Mouse (Mus musculus) MEL (cell line): ENCODE data around the gene Pemt.

Experiments
- CTCF ChIP-seq, 3 experiments: IDR thresholded peaks in 2 of 3; conservative IDR thresholded peaks in 1 of 3; 2 replicates each; pipeline ENCODE4 v1.5.1; 2011 to 2012; ENCODE audit warnings: low read length in 3 of 3, low read depth in 2 of 3, mild to moderate bottlenecking in 2 of 3, improper control_type of control experiment in 1 of 3, inconsistent platforms in 1 of 3, mixed read lengths in 1 of 3, moderate library complexity in 1 of 3; ENCODE audit not compliant: control insufficient read depth in 1 of 3, insufficient read depth in 1 of 3, poor library complexity in 1 of 3, severe bottlenecking in 1 of 3
- E2F4 ChIP-seq: IDR thresholded peaks from 2 replicates; pipeline ENCODE4 v1.6.1; 2011; ENCODE audit warnings: low read depth, low read length, improper control_type of control experiment, borderline replicate concordance
- MAX ChIP-seq: IDR thresholded peaks from 2 replicates; pipeline ENCODE4 v1.6.1; 2011; ENCODE audit warnings: low read length, improper control_type of control experiment
- POLR2A ChIP-seq, 2 experiments: IDR thresholded peaks; 2 replicates each; pipeline ENCODE4 v1.6.1; 2011 to 2012; ENCODE audit warnings: low read length in 2 of 2, mild to moderate bottlenecking in 2 of 2, control low read depth in 1 of 2, improper control_type of control experiment in 1 of 2, low read depth in 1 of 2, moderate library complexity in 1 of 2; ENCODE audit not compliant: control insufficient read depth in 1 of 2, insufficient read depth in 1 of 2, poor library complexity in 1 of 2
- ZC3H11A ChIP-seq: IDR thresholded peaks from 2 replicates; pipeline ENCODE4 v1.6.1; 2012; ENCODE audit warnings: low read depth, mild to moderate bottlenecking, inconsistent platforms, low read length, improper control_type of control experiment
- ZKSCAN1 ChIP-seq: IDR thresholded peaks from 2 replicates; pipeline ENCODE4 v1.6.1; 2012; ENCODE audit warnings: low read depth, mild to moderate bottlenecking, inconsistent platforms, low read length, improper control_type of control experiment, moderate library complexity

DNA sequence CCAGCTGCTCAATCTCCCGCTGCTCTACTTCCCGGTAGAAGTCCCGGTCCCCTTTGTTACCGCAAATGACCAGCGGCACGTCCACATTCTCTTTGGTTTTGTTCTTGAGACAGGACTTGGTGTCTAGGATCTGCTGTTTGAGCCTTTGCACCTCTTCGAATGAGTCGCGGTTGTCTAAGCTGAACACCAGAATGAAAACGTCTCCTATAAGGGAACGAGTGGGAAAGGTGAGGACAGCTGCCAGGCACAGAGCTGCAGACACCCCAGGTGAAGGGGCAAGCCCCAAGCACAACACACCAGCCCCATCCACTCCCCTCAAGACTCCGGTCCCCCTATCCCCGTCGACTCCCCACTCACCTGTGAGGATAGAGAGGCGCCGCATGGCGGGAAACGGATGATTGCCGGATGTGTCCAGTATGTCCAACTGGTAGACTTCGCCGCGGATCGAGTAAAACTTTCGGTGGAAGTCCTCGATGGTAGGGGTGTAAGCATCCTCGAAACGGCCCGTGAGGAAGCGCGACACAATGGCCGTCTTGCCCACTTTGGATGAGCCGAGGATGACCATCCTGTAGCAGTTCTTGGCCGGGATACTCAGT is 82.0 kb downstream of the Pemt start:
- TF ChIP-seq ZC3H11A = no peak
- TF ChIP-seq CTCF (IDR thresholded peaks at IDR 0.05 in 2 of 3, conservative IDR thresholded peaks at IDR 0.05 in 1 of 3; ENCODE audit: control insufficient read depth in 1 of 3, insufficient read depth in 1 of 3, low read depth in 2 of 3, low read length in 3 of 3, poor library complexity in 1 of 3, severe bottlenecking in 1 of 3) = no peak
- TF ChIP-seq ZKSCAN1 = no peak
- TF ChIP-seq POLR2A (IDR thresholded peaks at IDR 0.05; ENCODE audit: control insufficient read depth in 1 of 2, insufficient read depth in 1 of 2, low read depth in 1 of 2, low read length in 2 of 2, poor library complexity in 1 of 2) = no peak
- no peak for TF ChIP-seq E2F4
- no peak for TF ChIP-seq MAX
